Mouse (Mus musculus) urinary bladder, postnatal 10 days (tissue): ENCODE data around the gene Gm13090.
A peak's percentile ranks its signal among the peaks of the same experiment; 100 is the strongest.

ENCODE experiments used
- DNase-seq: peaks from one replicate; pipeline ENCODE4 v3.0.0; 2022; ENCODE audit warnings: low spot score

The Gm13090 gene

DNA sequence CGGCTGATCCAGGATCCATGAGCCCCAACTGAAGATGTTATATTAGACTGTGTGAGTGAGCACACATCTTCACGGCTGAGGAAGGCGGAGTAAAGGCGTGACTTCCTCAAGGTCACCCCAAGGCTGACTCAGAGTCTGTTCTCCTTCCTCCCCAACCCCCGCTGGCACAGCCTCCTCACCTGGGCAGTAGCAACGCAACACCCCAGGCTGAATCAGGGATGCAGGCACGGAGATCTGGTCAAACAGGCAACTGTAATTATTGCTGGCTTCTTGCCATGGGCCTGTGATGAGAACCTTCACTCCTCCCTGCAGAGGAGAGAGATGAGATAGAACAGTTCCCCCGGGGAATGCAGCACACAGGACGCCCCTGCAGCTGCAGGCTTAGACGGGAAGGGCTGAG is 48.8 kb downstream of the Gm13090 start:
- DNase-seq = no peak

DNA sequence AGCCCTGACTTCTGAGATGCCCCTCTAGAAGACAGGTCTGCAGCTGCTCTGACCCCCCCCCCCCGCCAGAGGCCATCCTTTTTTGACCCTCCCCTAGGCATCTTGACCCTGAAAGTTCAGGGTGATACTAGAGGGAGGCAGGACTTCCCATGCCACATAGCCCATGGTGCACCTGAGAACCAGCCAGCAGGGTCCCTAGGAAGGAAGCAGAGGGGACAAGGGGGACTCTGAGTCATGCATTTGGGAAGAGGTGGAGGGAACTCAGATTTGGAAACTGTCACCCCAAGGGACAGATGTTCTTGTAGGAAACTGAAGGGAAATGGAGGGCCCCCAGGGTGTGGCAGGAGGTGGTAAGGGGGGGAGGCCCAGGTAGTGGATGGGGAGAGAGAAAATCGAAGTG is 49.2 kb downstream of the Gm13090 start:
- no peak for DNase-seq

GRCm38 (mm10) chr4:151139053-151139840 is 49.9 kb downstream of the Gm13090 start:
- peak; percentile 30 for DNase-seq

DNA sequence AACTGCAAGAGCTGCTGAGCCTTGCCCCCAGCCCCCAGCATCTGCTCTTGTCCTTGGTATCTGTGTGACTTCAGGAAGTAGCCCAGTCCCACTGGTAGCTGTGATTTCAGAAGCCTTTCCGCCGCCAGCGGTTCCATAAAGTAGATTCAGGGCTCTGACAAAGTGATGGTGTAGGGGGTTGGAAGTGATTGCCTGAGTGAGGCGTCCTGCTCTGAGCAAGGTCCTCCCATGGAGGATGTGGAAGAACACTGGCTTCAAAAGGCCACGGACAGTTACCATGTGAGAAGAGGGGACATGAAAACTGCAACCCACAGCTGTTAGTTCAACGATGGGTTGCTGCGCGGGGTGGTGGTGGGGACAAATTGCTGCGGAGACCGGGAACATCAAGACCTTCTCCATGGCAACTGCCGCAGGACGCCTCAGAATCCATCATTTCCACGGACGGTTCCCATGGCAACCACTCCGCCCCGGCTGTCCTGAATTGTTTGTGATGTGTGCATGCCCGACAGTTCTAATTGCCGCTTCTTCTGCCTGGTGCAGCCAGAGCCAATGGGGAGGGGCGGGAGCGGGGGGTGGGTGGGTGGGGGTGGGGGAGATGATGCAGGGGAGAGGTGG is 51.1 kb downstream of the Gm13090 start:
- no peak for DNase-seq
